Mouse (Mus musculus) ES-E14 (cell line): ENCODE data around the gene Gdf2.

Source experiments
- CHD2 ChIP-seq: IDR thresholded peaks from 2 replicates; pipeline ENCODE4 v1.6.1; 2014; ENCODE audit warnings: mild to moderate bottlenecking, low read depth, low read length, inconsistent platforms
- HCFC1 ChIP-seq: IDR thresholded peaks from 2 replicates; pipeline ENCODE4 v1.6.1; 2012; ENCODE audit warnings: low read length, inconsistent platforms, borderline replicate concordance; ENCODE audit not compliant: insufficient read depth
- MAFK ChIP-seq: IDR thresholded peaks from 2 replicates; pipeline ENCODE4 v1.6.1; 2014; ENCODE audit warnings: mild to moderate bottlenecking, low read depth, low read length, inconsistent platforms; ENCODE audit not compliant: insufficient read depth
- ZC3H11A ChIP-seq: IDR thresholded peaks from 2 replicates; pipeline ENCODE4 v1.6.1; 2012; ENCODE audit warnings: low read depth, mild to moderate bottlenecking, inconsistent platforms, low read length, borderline replicate concordance
- ZNF384 ChIP-seq: IDR thresholded peaks from 2 replicates; pipeline ENCODE4 v1.6.1; 2012; ENCODE audit warnings: low read depth, low read length, inconsistent platforms

- TF ChIP-seq ZNF384 = no peak
- no peak for TF ChIP-seq MAFK
- no peak for TF ChIP-seq CHD2
- TF ChIP-seq ZC3H11A = no peak
- TF ChIP-seq HCFC1 = no peak
Measured at GRCm38 (mm10) chr14:33958841-33959240, 18.0 kb downstream of the Gdf2 start.
